In genomic region chr19:20405015-20405414, GRCm38 (mm10) we compare ENCODE assay signal across 20 mouse cellular contexts. TPM values are rescaled to one million over a fixed set of nuclear protein-coding genes. Genes with fewer than 3 reads are reported as not detected.
DNase-seq lines count a peak whose midpoint lies in the region; ATAC-seq and TF ChIP-seq lines count a peak whose summit lies in the region.
"Had no signal": no experiment of that assay in that cellular context is flagged by ENCODE, and none has a peak within 500 bp of the region (broad histone marks: within the 10 kb centered on the region; RNA-seq: fewer than 3 reads in every experiment).

No protein-coding gene starts in this region.

- no peaks in the 10 kb centered on the region for H3K4me1 ChIP-seq in midbrain, postnatal 0 days (ENCODE audit: insufficient read depth, low read length)
- H3K4me1 ChIP-seq in midbrain, embryonic 13.5 days (replicated peaks) = no peaks in the 10 kb centered on the region
- H3K4me1 ChIP-seq in liver, embryonic 11.5 days (replicated peaks; ENCODE audit: control insufficient read depth, insufficient read depth, low read length) = no peaks in the 10 kb centered on the region
- H3K4me1 ChIP-seq: limb, embryonic 10.5 days had no signal

- no peak overlapping the region for H3K9ac ChIP-seq in midbrain, postnatal 0 days (replicated peaks; ENCODE audit: low read length, poor library complexity, severe bottlenecking)
- no peak overlapping the region for H3K9ac ChIP-seq in midbrain, embryonic 13.5 days (replicated peaks)
- no peak overlapping the region for H3K9ac ChIP-seq in liver, embryonic 11.5 days (ENCODE audit: low read depth, low read length)
- H3K9ac ChIP-seq: embryonic facial prominence, embryonic 15.5 days; forebrain, postnatal 0 days had no signal

- no peaks in the 10 kb centered on the region for H3K9me3 ChIP-seq in midbrain, postnatal 0 days (ENCODE audit: low read length)
- no peaks in the 10 kb centered on the region for H3K9me3 ChIP-seq in midbrain, embryonic 13.5 days
- H3K9me3 ChIP-seq in liver, embryonic 11.5 days (ENCODE audit: control insufficient read depth, low read length) = no peaks in the 10 kb centered on the region
- H3K9me3 ChIP-seq: embryonic facial prominence, embryonic 15.5 days; limb, embryonic 10.5 days had no signal

- no peak overlapping the region for H3K4me2 ChIP-seq in midbrain, postnatal 0 days (ENCODE audit: low read depth, low read length, poor library complexity, severe bottlenecking)
- H3K4me2 ChIP-seq in midbrain, embryonic 13.5 days (replicated peaks) = no peak overlapping the region
- H3K4me2 ChIP-seq in liver, embryonic 11.5 days = no peak overlapping the region
- H3K4me2 ChIP-seq: embryonic facial prominence, embryonic 15.5 days; midbrain, embryonic 11.5 days had no signal

- no peak overlapping the region for H3K4me3 ChIP-seq in midbrain, postnatal 0 days (ENCODE audit: low read depth, low read length)
- no peak overlapping the region for H3K4me3 ChIP-seq in midbrain, embryonic 13.5 days (replicated peaks)
- H3K4me3 ChIP-seq in liver, embryonic 11.5 days (ENCODE audit: low read depth, low read length) = no peak overlapping the region
- H3K4me3 ChIP-seq: embryonic facial prominence, embryonic 15.5 days; limb, embryonic 10.5 days had no signal

- 88% methylated on average over 4 of the region's 4 CpGs for WGBS in midbrain, postnatal 0 days
- 86% methylated on average over 4 of the region's 4 CpGs for WGBS in midbrain, embryonic 13.5 days
- WGBS in liver, embryonic 11.5 days = 77% methylated on average over 4 of the region's 4 CpGs

- no peak for TF ChIP-seq CTCF in midbrain, postnatal 0 days (IDR thresholded peaks at IDR 0.05)

- ATAC-seq in frontal cortex, adult (ENCODE audit: low TSS enrichment) = peak; percentile 70; the same call in 1 of the 2 replicates
- ATAC-seq in midbrain, postnatal 0 days (ENCODE audit: low FRiP score) = no peak
- no peak for ATAC-seq in midbrain, embryonic 13.5 days
- no peak for ATAC-seq in liver, embryonic 11.5 days (replicated peaks; ENCODE audit: low FRiP score)
- ATAC-seq: forebrain, postnatal 0 days; inflammation-experienced regulatory T-cells, adult 6 months had no signal

- no peak for DNase-seq in frontal cortex, postnatal 10 days (ENCODE audit: low spot score in 2 of 2)
- DNase-seq in midbrain, postnatal 0 days (ENCODE audit: low spot score) = peak; percentile 28
- peak; percentile 8 to 35 for DNase-seq in cerebellum, postnatal 25 days
- peak; percentile 62 for DNase-seq in telencephalon, adult 2 months (ENCODE audit: low read depth, low spot score)
- DNase-seq in liver, embryonic 11.5 days (ENCODE audit: low spot score) = no peak
- no peak for DNase-seq in spleen, postnatal 4 days (ENCODE audit: low spot score in 2 of 2)
- DNase-seq: adrenal gland, adult 2 months; B cell, adult 2 months; forebrain, postnatal 0 days; heart, adult 11 months; heart, postnatal 10 days; right cerebral cortex, postnatal 25 days; thymus, adult 18-20 months had no signal

- no peak overlapping the region for H3K27ac ChIP-seq in midbrain, postnatal 0 days (ENCODE audit: low read depth, low read length)
- no peak overlapping the region for H3K27ac ChIP-seq in midbrain, embryonic 13.5 days
- no peak overlapping the region for H3K27ac ChIP-seq in liver, embryonic 11.5 days (ENCODE audit: low read depth, low read length)
- H3K27ac ChIP-seq: embryonic facial prominence, embryonic 15.5 days; kidney, postnatal 0 days; limb, embryonic 10.5 days had no signal

- no peaks in the 10 kb centered on the region for H3K36me3 ChIP-seq in midbrain, postnatal 0 days (ENCODE audit: insufficient read depth, low read length)
- H3K36me3 ChIP-seq in midbrain, embryonic 13.5 days = no peaks in the 10 kb centered on the region
- H3K36me3 ChIP-seq in liver, embryonic 11.5 days (ENCODE audit: control insufficient read depth, insufficient read depth, low read length) = no peaks in the 10 kb centered on the region
- H3K36me3 ChIP-seq: embryonic facial prominence, embryonic 15.5 days; limb, embryonic 10.5 days had no signal

- H3K27me3 ChIP-seq in midbrain, postnatal 0 days (ENCODE audit: insufficient read depth, low read length) = no peaks in the 10 kb centered on the region
- no peaks in the 10 kb centered on the region for H3K27me3 ChIP-seq in midbrain, embryonic 13.5 days
- H3K27me3 ChIP-seq in liver, embryonic 11.5 days (replicated peaks; ENCODE audit: control insufficient read depth, insufficient read depth, low read length) = no peaks in the 10 kb centered on the region
- H3K27me3 ChIP-seq: embryonic facial prominence, embryonic 15.5 days had no signal

RNA-seq across cellular contexts. Expression of gene Anxa1, which starts 14.3 kb away (rescaled TPM):
- total RNA-seq in midbrain, postnatal 0 days (2014; rRNA removed) = 8.8 and 9.7 TPM in 2 replicates
- polyA plus RNA-seq in midbrain, postnatal 0 days (2015; fragmentation: Nextera tagmentation; extraction: Ambion mirVana) = 18.6 and 18.9 TPM in 2 replicates
- 3.0 and 5.6 TPM in 2 replicates for polyA plus RNA-seq in midbrain, embryonic 13.5 days (2015; fragmentation: Nextera tagmentation; extraction: Ambion mirVana)
- polyA plus RNA-seq in liver, embryonic 11.5 days (2014; fragmentation: Nextera tagmentation; extraction: Ambion mirVana) = 16.8 and 18.7 TPM in 2 replicates

Comparison
In these comparisons a context has a peak if more than half of its experiments do, and no peak if none do; other contexts are left out.
1. DNase-seq: peak in midbrain, postnatal 0 days (single experiment), cerebellum, postnatal 25 days (2 of 2) and telencephalon, adult 2 months (single experiment); none in frontal cortex, postnatal 10 days (0 of 2), liver, embryonic 11.5 days (single experiment) and spleen, postnatal 4 days (0 of 2).